Mouse (Mus musculus) forebrain, embryonic 13.5 days (tissue): ENCODE measurements around the gene Taar6. TPM values are rescaled to one million over a fixed set of nuclear protein-coding genes. Genes with fewer than 3 reads are reported as not detected.

Experiments used
- polyA plus RNA-seq: library from polyadenylated mRNA; unstranded; fragments of >200 nt; fragmentation: Nextera tagmentation; extraction: Ambion mirVana; gene quantifications from 2 replicates; pipeline ENCODE4 v1.2.1, GENCODE M21; 2015

Gene Taar6
- polyA plus RNA-seq, 1 experiment from 2014 or later: not detected

Other genes with a start within 250 kb of the Taar6 start
- 142 and 148 TPM in 2 replicates for gene Rps12, start 198.4 kb downstream of the Taar6 start, polyA plus RNA-seq
- 15.9 and 16.7 TPM in 2 replicates for gene Slc18b1, start 188.7 kb downstream of the Taar6 start, polyA plus RNA-seq
- gene Vnn3, start 134.2 kb downstream of the Taar6 start, polyA plus RNA-seq: not detected in 2 replicates
- gene Vnn1, start 91.0 kb downstream of the Taar6 start, polyA plus RNA-seq: 0.14 TPM in 1 of 2 replicates, not detected in the other
- gene Taar1, start 65.3 kb downstream of the Taar6 start, polyA plus RNA-seq: not detected in 2 replicates
- not detected in 2 replicates for gene Taar2, start 47.1 kb downstream of the Taar6 start, polyA plus RNA-seq
- not detected in 2 replicates for gene Taar3, start 36.1 kb downstream of the Taar6 start, polyA plus RNA-seq
- not detected in 2 replicates for gene Taar4, start 25.2 kb downstream of the Taar6 start, polyA plus RNA-seq
- gene Taar5, start 14.9 kb downstream of the Taar6 start, polyA plus RNA-seq: not detected in 2 replicates
- not detected in 2 replicates for gene Taar7a, start 7.8 kb upstream of the Taar6 start, polyA plus RNA-seq
- gene Taar7b, start 14.3 kb upstream of the Taar6 start, polyA plus RNA-seq: not detected in 2 replicates
- gene Taar7d, start 41.6 kb upstream of the Taar6 start, polyA plus RNA-seq: not detected in 2 replicates
- gene Taar7e, start 52.0 kb upstream of the Taar6 start, polyA plus RNA-seq: not detected in 2 replicates
- not detected in 2 replicates for gene Taar7f, start 63.9 kb upstream of the Taar6 start, polyA plus RNA-seq
- not detected in 2 replicates for gene Taar8a, start 90.9 kb upstream of the Taar6 start, polyA plus RNA-seq
- not detected in 2 replicates for gene Taar8b, start 106.6 kb upstream of the Taar6 start, polyA plus RNA-seq
- not detected in 2 replicates for gene Taar8c, start 116.3 kb upstream of the Taar6 start, polyA plus RNA-seq
- not detected in 2 replicates for gene Taar9, start 123.9 kb upstream of the Taar6 start, polyA plus RNA-seq
- gene Stx7, start 163.7 kb upstream of the Taar6 start, polyA plus RNA-seq: 179 TPM in 2 replicates
- gene Moxd1, start 237.9 kb upstream of the Taar6 start, polyA plus RNA-seq: 0.88 and 1.4 TPM in 2 replicates